Mouse (Mus musculus) forebrain, embryonic 13.5 days (tissue): ENCODE results near the gene 5430402E10Rik. TPM values are rescaled to one million over a fixed set of nuclear protein-coding genes. Genes with fewer than 3 reads are reported as not detected.
"Not testable (repeated sequence)": the region's sequence is repeated elsewhere in the genome, so short reads cannot be mapped to it uniquely, and the experiment has no call there.

Experiments
- ATAC-seq: fragments of 200-750 bp; cut with Nextera tagmentation; 2 replicates; pipeline ENCODE4 v1.8.0; 2017
- H3K27ac ChIP-seq: fragments of 300-500 bp; sonication (generic); 2 replicates; pipeline ENCODE4 v1.5.1; 2015; ENCODE audit warnings: inconsistent platforms, mild to moderate bottlenecking, moderate library complexity
- H3K27me3 ChIP-seq: fragments of 300-500 bp; sonication (generic); 2 replicates; pipeline ENCODE4 v1.6.1; 2015; ENCODE audit warnings: mild to moderate bottlenecking, inconsistent platforms
- H3K36me3 ChIP-seq: fragments of 300-500 bp; sonication (generic); 2 replicates; pipeline ENCODE4 v1.6.1; 2015; ENCODE audit warnings: mild to moderate bottlenecking, inconsistent platforms; ENCODE audit not compliant: poor library complexity, severe bottlenecking
- H3K4me1 ChIP-seq: fragments of 300-500 bp; sonication (generic); 2 replicates; pipeline ENCODE4 v1.6.1; 2015; ENCODE audit warnings: inconsistent platforms
- H3K4me2 ChIP-seq: fragments of 300-500 bp; sonication (generic); 2 replicates; pipeline ENCODE4 v1.6.1; 2015; ENCODE audit warnings: inconsistent platforms, mild to moderate bottlenecking, moderate library complexity
- H3K4me3 ChIP-seq: fragments of 300-500 bp; sonication (generic); 2 replicates; pipeline ENCODE4 v1.5.1; 2015; ENCODE audit warnings: mild to moderate bottlenecking, inconsistent platforms
- H3K9ac ChIP-seq: fragments of 300-500 bp; sonication (generic); 2 replicates; pipeline ENCODE4 v1.6.1; 2015; ENCODE audit warnings: mild to moderate bottlenecking, inconsistent platforms
- H3K9me3 ChIP-seq: fragments of 300-500 bp; sonication (generic); replicated peaks from 2 replicates; pipeline ENCODE4 v1.6.1; 2016; ENCODE audit warnings: inconsistent platforms
- WGBS: fragments of 180-500 bp; shearing (Covaris S2); methylation state at CpG from one replicate; pipeline ENCODE4 v1.1.7; 2015; 5-methylcytosine and 5-hydroxymethylcytosine counted together
- polyA plus RNA-seq: library from polyadenylated mRNA; unstranded; fragments of >200 nt; fragmentation: Nextera tagmentation; extraction: Ambion mirVana; gene quantifications from 2 replicates; pipeline ENCODE4 v1.2.1, GENCODE M21; 2015

5430402E10Rik gene
- not detected in 2 replicates for polyA plus RNA-seq

GRCm38 (mm10) chrX:77924962-77925361, at the start of gene 5430402E10Rik:
Gene 5430402E10Rik (minus strand): TSS chrX:77925062.
- H3K36me3 ChIP-seq, H3K9me3 ChIP-seq, H3K27me3 ChIP-seq, ATAC-seq, H3K4me2 ChIP-seq, H3K4me1 ChIP-seq, H3K9ac ChIP-seq, H3K4me3 ChIP-seq, H3K27ac ChIP-seq: not testable (repeated sequence)
- 100% methylated on average over 1 of the region's 1 CpGs for WGBS

DNA sequence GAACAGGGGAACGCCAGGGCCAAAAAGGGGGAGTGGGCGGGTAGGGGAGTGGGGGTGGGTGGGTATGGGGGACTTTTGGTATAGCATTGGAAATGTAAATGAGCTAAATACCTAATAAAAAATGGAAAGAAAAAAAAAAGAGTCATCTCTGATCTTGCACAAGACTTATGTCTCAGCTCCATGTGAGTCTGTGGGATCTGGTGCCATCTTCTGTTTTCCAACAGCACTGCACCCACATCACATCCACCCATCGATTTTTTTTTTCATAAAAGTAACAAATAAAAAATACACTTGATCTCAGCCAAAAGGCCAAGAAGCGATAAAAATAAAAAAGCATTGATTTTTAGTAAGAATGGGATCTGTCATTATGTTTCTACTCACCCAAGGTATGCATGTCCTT, 44.8 kb downstream of the 5430402E10Rik start:
- WGBS: 57% methylated on average over 2 of the region's 4 CpGs
- ATAC-seq: not testable (repeated sequence)

More for the DNA sequence above, 44.8 kb downstream of the 5430402E10Rik start:
- H3K27ac ChIP-seq, H3K36me3 ChIP-seq, H3K4me3 ChIP-seq, H3K4me1 ChIP-seq, H3K9ac ChIP-seq, H3K27me3 ChIP-seq, H3K9me3 ChIP-seq, H3K4me2 ChIP-seq: not testable (repeated sequence)

Other genes with a start within 250 kb of the 5430402E10Rik start
- 25.6 and 26.3 TPM in 2 replicates for gene Prkx, start 128.8 kb downstream of the 5430402E10Rik start, polyA plus RNA-seq
- not detected in 2 replicates for gene Pbsn, start 71.4 kb downstream of the 5430402E10Rik start, polyA plus RNA-seq
- not detected in 2 replicates for gene Gm14744, start 60.3 kb downstream of the 5430402E10Rik start, polyA plus RNA-seq
- gene Obp1a, start 166.3 kb upstream of the 5430402E10Rik start, polyA plus RNA-seq: not detected in 2 replicates
- gene Gm5938, start 200.4 kb upstream of the 5430402E10Rik start, polyA plus RNA-seq: not detected in 2 replicates